Mouse (Mus musculus): ENCODE results near the gene Ptcra. TPM values are rescaled to one million over a fixed set of nuclear protein-coding genes. Genes with fewer than 3 reads are reported as not detected.

Gene Ptcra
- 2.0 TPM in 1 of 2 replicates, not detected in the other for polyA plus RNA-seq (2011; ENCODE audit: insufficient read depth, insufficient read length, low replicate concordance, missing spikeins)

DNA sequence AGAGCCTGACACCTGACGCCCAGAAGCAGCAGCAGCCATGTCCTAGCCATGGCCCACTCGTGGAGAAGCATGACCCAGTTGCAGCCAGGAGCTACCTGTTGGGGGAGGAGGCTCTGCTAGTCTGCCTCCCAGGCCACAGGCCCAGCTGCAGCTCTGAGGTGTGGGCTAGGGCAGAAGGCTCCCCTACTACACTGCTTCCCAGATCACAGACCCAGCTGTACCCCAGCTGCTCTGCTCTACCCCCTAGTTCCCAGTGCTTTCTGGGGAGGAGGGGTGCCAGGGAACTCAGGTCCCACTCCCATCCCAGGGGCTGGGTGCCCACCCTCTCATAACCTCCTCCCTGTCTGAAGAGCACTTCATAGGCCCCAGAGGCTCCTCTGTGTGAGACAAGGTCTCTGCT lies at the start of gene Ptcra:
Ptcra (minus strand) TSS at position 169 of the 400 bp plus-strand sequence.
- TF ChIP-seq CTCF (IDR thresholded peaks at IDR 0.05; ENCODE audit: control insufficient read depth, insufficient read depth, low read length) (no peak), POLR2A (IDR thresholded peaks at IDR 0.05; ENCODE audit: borderline replicate concordance, control insufficient read depth, low read depth, low read length) (no peak)

DNA sequence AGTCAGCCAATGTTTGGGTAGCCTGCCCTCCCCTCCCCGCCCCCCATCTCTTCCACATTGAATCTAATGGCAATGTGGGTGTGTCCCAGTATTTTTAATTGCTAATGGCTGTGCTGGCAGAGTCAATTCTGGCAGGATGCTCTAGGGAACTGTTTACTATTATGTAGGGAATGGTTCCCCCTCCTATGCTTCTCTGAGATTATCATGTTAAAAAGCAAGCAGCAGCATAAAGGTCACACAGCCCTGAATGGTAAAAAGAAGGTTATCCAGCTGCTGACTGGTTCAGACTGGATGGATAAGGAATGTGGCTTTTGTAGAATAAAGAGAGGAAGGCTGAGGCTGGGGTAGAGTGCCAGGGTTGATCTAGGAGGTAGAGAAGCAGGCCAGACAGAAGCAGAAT lies 48.9 kb upstream of the Ptcra start:
- Histone ChIP-seq H3K27ac (ENCODE audit: control insufficient read depth, insufficient read depth, low read depth, low read length, poor library complexity) (no peak overlapping the region), H3K4me1 (ENCODE audit: control insufficient read depth, insufficient read depth, low read length) (no peaks in the 10 kb centered on the region), H3K4me3 (replicated peaks; ENCODE audit: control insufficient read depth, low read depth, low read length) (no peak overlapping the region)
- WGBS: 79% methylated on average over 1 of the region's 1 CpGs
- TF ChIP-seq POLR2A (IDR thresholded peaks at IDR 0.05; ENCODE audit: borderline replicate concordance, control insufficient read depth, low read depth, low read length) (no peak), CTCF (IDR thresholded peaks at IDR 0.05; ENCODE audit: control insufficient read depth, insufficient read depth, low read length) (no peak)

More for the DNA sequence above, at the start of gene Ptcra:
- H3K27ac ChIP-seq (ENCODE audit: control insufficient read depth, insufficient read depth, low read depth, low read length, poor library complexity): no peak within 1 kb of the TSS
- no peaks in the 10 kb centered on the region for H3K4me1 ChIP-seq (ENCODE audit: control insufficient read depth, insufficient read depth, low read length)
- 70% methylated on average over 2 of the region's 2 CpGs for WGBS
- H3K4me3 ChIP-seq (replicated peaks; ENCODE audit: control insufficient read depth, low read depth, low read length): no peak within 1 kb of the TSS

DNA sequence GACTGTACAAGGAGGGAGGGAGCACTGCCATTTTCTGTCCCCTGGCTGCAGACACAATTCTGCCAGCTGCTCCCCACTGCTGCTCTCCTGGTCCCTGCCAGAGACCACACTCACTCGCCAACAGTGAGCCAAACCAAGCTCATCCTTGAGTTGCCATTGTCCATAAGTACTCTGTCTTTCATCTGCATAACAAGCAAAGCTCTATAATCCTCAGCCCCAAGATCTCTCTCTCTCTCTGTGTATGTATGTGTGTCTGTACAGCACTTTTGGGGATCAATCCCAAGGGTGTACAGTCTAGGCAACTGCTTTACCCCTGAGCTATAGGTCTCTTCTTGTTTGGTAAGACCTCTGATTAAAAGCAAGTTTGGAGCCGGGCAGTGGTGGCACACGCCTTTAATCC lies 47.2 kb upstream of the Ptcra start:
- TF ChIP-seq POLR2A (IDR thresholded peaks at IDR 0.05; ENCODE audit: borderline replicate concordance, control insufficient read depth, low read depth, low read length) (no peak), CTCF (IDR thresholded peaks at IDR 0.05; ENCODE audit: control insufficient read depth, insufficient read depth, low read length) (no peak)
- 93% methylated on average over 3 of the region's 3 CpGs for WGBS
- no peak overlapping the region for H3K27ac ChIP-seq (ENCODE audit: control insufficient read depth, insufficient read depth, low read depth, low read length, poor library complexity)
- H3K4me3 ChIP-seq (replicated peaks; ENCODE audit: control insufficient read depth, low read depth, low read length): no peak overlapping the region
- H3K4me1 ChIP-seq (ENCODE audit: control insufficient read depth, insufficient read depth, low read length): no peaks in the 10 kb centered on the region

DNA sequence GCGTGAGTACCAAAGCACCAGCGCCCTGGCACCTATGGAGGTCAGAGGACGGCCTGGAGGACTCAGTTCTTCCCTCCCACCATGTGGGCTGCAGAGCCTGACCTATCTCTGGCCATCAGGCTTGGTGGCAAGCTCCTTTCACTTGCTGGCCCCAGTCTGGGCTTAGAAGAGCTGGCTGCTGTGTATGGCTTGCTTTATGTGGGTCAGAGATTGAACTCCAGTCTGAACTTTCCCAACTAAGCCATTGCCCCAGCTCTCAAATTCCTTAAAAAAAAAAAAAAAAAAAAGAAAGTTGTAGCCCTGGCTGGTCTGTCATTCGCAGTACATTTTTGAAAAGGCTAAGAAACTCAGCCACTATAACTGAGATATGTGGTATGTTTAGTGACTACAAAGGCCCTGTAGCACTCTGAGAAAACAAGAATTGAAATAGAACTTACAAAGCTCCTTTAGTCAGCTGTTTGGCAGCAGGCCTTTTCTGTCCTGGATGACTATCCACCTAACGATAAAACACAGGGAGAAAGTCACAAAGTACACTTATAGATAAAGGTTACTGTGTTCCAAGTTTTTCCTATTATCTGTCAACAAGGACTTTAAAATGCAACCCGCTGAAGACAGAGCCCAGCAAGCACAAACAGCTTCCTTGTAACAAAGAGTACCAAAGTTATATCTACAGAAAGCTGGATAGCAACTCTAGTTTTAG lies 45.8 kb upstream of the Ptcra start:
- 81% methylated on average over 6 of the region's 6 CpGs for WGBS
- H3K27ac ChIP-seq (ENCODE audit: control insufficient read depth, insufficient read depth, low read depth, low read length, poor library complexity): no peak overlapping the region

DNA sequence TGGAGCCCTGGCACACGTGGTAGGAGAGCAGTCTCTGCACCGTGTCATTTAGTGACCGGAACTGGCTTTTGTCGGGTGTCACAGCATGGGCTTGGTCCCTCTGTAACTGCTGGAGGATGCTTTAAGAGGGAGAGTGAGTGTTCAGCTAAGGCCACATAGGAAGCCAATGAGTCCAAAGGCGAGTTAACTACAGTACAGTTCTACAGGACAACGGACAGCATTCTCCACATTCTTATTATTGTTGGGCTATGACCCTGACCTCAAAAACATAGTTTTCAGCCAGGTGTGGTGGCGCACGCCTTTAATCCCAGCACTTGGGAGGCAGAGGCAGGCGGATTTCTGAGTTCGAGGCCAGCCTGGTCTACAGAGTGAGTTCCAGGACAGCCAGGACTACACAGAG lies 44.9 kb upstream of the Ptcra start:
- no peak overlapping the region for H3K4me3 ChIP-seq (replicated peaks; ENCODE audit: control insufficient read depth, low read depth, low read length)
- no peak overlapping the region for H3K27ac ChIP-seq (ENCODE audit: control insufficient read depth, insufficient read depth, low read depth, low read length, poor library complexity)
- no peaks in the 10 kb centered on the region for H3K4me1 ChIP-seq (ENCODE audit: control insufficient read depth, insufficient read depth, low read length)
- WGBS: 92% methylated on average over 10 of the region's 10 CpGs
- no peak for TF ChIP-seq CTCF (IDR thresholded peaks at IDR 0.05; ENCODE audit: control insufficient read depth, insufficient read depth, low read length)
- TF ChIP-seq POLR2A (IDR thresholded peaks at IDR 0.05; ENCODE audit: borderline replicate concordance, control insufficient read depth, low read depth, low read length): no peak

More for the DNA sequence above, 45.8 kb upstream of the Ptcra start:
- no peak overlapping the region for H3K4me3 ChIP-seq (replicated peaks; ENCODE audit: control insufficient read depth, low read depth, low read length)
- H3K4me1 ChIP-seq (ENCODE audit: control insufficient read depth, insufficient read depth, low read length): no peaks in the 10 kb centered on the region
- no peak for TF ChIP-seq CTCF (IDR thresholded peaks at IDR 0.05; ENCODE audit: control insufficient read depth, insufficient read depth, low read length)
- TF ChIP-seq POLR2A (IDR thresholded peaks at IDR 0.05; ENCODE audit: borderline replicate concordance, control insufficient read depth, low read depth, low read length): no peak

DNA sequence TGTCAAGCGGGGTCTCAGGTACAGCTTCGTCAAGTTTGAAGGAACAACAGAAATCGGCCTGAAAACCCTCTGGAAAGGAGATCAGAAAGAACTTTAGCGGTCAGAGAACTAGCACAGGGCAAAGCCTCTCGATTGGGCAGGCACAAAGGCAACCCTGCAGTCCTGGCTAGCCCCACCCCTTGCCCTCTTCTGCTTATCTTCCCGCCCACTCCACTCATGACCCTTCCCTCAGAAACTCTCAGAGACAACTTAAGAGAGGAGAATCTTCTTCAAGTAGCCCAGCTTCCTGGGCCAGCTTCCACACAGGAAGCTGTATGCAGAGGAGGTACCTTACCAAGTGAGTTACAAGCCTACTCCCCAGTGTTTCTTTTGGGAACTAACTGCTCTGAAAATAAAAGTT lies 38.2 kb upstream of the Ptcra start:
- no peak overlapping the region for H3K4me3 ChIP-seq (replicated peaks; ENCODE audit: control insufficient read depth, low read depth, low read length)

DNA sequence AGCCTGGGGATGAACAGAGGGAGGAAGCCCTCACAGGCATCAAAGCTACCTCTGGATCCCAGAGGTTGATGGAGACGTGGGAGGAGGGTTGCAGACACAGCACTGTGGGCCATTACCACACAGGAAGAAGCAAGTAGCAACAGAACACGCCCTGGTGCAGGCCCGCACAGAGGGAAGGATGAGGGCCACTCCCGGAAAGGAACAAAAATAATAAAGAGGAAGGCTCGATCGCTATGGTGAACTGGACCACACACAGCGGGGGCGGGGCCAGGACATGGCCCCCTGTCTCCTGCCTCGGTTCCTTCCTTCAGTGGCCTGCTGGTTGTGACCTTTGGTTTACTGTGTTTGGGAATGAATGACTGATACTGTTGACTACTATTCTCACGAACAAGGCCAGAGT lies 36.2 kb upstream of the Ptcra start:
- Histone ChIP-seq H3K27ac (ENCODE audit: control insufficient read depth, insufficient read depth, low read depth, low read length, poor library complexity) (peak overlapping the region; percentile 16; the same call in 1 of the 2 replicates), H3K4me1 (ENCODE audit: control insufficient read depth, insufficient read depth, low read length) (peaks cover 3% of the 10 kb centered on the region), H3K4me3 (replicated peaks; ENCODE audit: control insufficient read depth, low read depth, low read length) (no peak overlapping the region)
- WGBS: 38% methylated on average over 10 of the region's 10 CpGs
- TF ChIP-seq CTCF (IDR thresholded peaks at IDR 0.05; ENCODE audit: control insufficient read depth, insufficient read depth, low read length) (no peak), POLR2A (IDR thresholded peaks at IDR 0.05; ENCODE audit: borderline replicate concordance, control insufficient read depth, low read depth, low read length) (no peak)

More for the DNA sequence above, 38.2 kb upstream of the Ptcra start:
- Histone ChIP-seq H3K27ac (ENCODE audit: control insufficient read depth, insufficient read depth, low read depth, low read length, poor library complexity) (no peak overlapping the region), H3K4me1 (ENCODE audit: control insufficient read depth, insufficient read depth, low read length) (peaks cover 1% of the 10 kb centered on the region; the same call in 1 of the 2 replicates)
- WGBS: 76% methylated on average over 6 of the region's 6 CpGs
- TF ChIP-seq CTCF (IDR thresholded peaks at IDR 0.05; ENCODE audit: control insufficient read depth, insufficient read depth, low read length) (no peak), POLR2A (IDR thresholded peaks at IDR 0.05; ENCODE audit: borderline replicate concordance, control insufficient read depth, low read depth, low read length) (no peak)

DNA sequence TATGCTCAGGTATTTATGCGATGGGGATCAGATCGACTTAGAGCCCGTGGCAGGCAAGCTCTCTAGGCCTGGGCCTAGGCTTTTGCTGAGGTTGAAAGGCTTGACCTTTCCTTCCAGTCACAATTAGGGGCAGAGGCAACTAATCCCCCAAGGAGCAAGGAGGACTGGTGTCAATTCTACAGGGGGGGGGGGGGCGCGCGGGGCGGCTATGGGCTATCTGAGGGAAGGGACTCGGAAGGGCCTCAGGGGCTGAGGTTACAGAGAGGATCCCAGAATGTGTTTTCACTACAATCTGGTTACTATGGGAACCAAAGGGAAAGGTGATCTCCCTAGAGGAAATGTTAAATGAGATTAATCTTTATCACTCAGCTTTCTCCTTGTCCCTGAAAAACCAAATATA lies 33.9 kb upstream of the Ptcra start:
- Histone ChIP-seq H3K27ac (ENCODE audit: control insufficient read depth, insufficient read depth, low read depth, low read length, poor library complexity) (no peak overlapping the region), H3K4me3 (replicated peaks; ENCODE audit: control insufficient read depth, low read depth, low read length) (no peak overlapping the region), H3K4me1 (ENCODE audit: control insufficient read depth, insufficient read depth, low read length) (peaks cover 3% of the 10 kb centered on the region)
- TF ChIP-seq POLR2A (IDR thresholded peaks at IDR 0.05; ENCODE audit: borderline replicate concordance, control insufficient read depth, low read depth, low read length) (no peak), CTCF (IDR thresholded peaks at IDR 0.05; ENCODE audit: control insufficient read depth, insufficient read depth, low read length) (no peak)
- 93% methylated on average over 8 of the region's 8 CpGs for WGBS

Measured in bone marrow, adult 2 months (tissue).